Mouse (Mus musculus) embryonic facial prominence, embryonic 11.5 days (tissue): ENCODE results near the gene Sema4d. TPM values are rescaled to one million over a fixed set of nuclear protein-coding genes. Genes with fewer than 3 reads are reported as not detected.

ENCODE experiments used
- ATAC-seq: fragments of 200-750 bp; cut with Nextera tagmentation; replicated peaks from 2 replicates; pipeline ENCODE4 v1.8.0; 2017; ENCODE audit warnings: low read depth; ENCODE audit not compliant: insufficient number of reproducible peaks, low FRiP score, low TSS enrichment
- DNase-seq: peaks from one replicate; pipeline ENCODE4 v3.0.0-alpha.2; 2015; ENCODE audit warnings: low spot score
- H3K27ac ChIP-seq: fragments of 300-500 bp; sonication (generic); replicated peaks from 2 replicates; pipeline ENCODE4 v1.5.1; 2014; ENCODE audit warnings: mild to moderate bottlenecking, low read depth, low read length, control low read depth
- H3K27me3 ChIP-seq: fragments of 300-500 bp; sonication (generic); 2 replicates; pipeline ENCODE4 v1.6.1; 2014; ENCODE audit warnings: mild to moderate bottlenecking, low read length, moderate library complexity, mixed read lengths; ENCODE audit not compliant: control insufficient read depth, insufficient read depth
- H3K36me3 ChIP-seq: fragments of 300-500 bp; sonication (generic); replicated peaks from 2 replicates; pipeline ENCODE4 v1.6.1; 2014; ENCODE audit warnings: low read depth, mild to moderate bottlenecking, low read length, moderate library complexity, mixed read lengths; ENCODE audit not compliant: control insufficient read depth, insufficient read depth
- H3K4me1 ChIP-seq: fragments of 300-500 bp; sonication (generic); 2 replicates; pipeline ENCODE4 v1.6.1; 2014; ENCODE audit warnings: low read length, mixed read lengths; ENCODE audit not compliant: control insufficient read depth, insufficient read depth
- H3K4me2 ChIP-seq: fragments of 300-500 bp; sonication (generic); 2 replicates; pipeline ENCODE4 v1.6.1; 2014; ENCODE audit warnings: low read depth, mild to moderate bottlenecking, control low read depth, low read length, moderate library complexity
- H3K4me3 ChIP-seq: fragments of 300-500 bp; sonication (generic); 2 replicates; pipeline ENCODE4 v1.5.1; 2014; ENCODE audit warnings: low read depth, low read length, control low read depth
- H3K9ac ChIP-seq: fragments of 300-500 bp; sonication (generic); replicated peaks from 2 replicates; pipeline ENCODE4 v1.6.1; 2014; ENCODE audit warnings: mild to moderate bottlenecking, control low read depth, low read length
- H3K9me3 ChIP-seq: fragments of 300-500 bp; sonication (generic); replicated peaks from 2 replicates; pipeline ENCODE4 v1.6.1; 2016; ENCODE audit warnings: mild to moderate bottlenecking, low read length, inconsistent platforms, mixed read lengths; ENCODE audit not compliant: control insufficient read depth
- WGBS: fragments of 180-500 bp; shearing (Covaris S2); extraction: QIAGEN DNeasy Blood & Tissue Kit; methylation state at CpG from one replicate; pipeline ENCODE4 v1.1.7; 2014; 5-methylcytosine and 5-hydroxymethylcytosine counted together
- polyA plus RNA-seq: library from polyadenylated mRNA; unstranded; fragments of >200 nt; fragmentation: Nextera tagmentation; extraction: Ambion mirVana; gene quantifications from 2 replicates; pipeline ENCODE4 v1.2.1, GENCODE M21; 2014

The Sema4d gene
- polyA plus RNA-seq, 1 experiment from 2014 or later: 5.4 TPM

GRCm38 (mm10) chr13:51705882-51706854 lies 87.4 kb downstream of the Sema4d start:
- ATAC-seq (no peak), DNase-seq (no peak)
- Histone ChIP-seq H3K4me2 (no peak overlapping the region), H3K36me3 (no peaks in the 10 kb centered on the region), H3K27ac (no peak overlapping the region), H3K9ac (no peak overlapping the region), H3K4me3 (no peak overlapping the region), H3K9me3 (no peaks in the 10 kb centered on the region), H3K4me1 (no peaks in the 10 kb centered on the region), H3K27me3 (no peaks in the 10 kb centered on the region)
- 73% methylated on average over 22 of the region's 22 CpGs for WGBS

- 83% methylated on average over 5 of the region's 5 CpGs for WGBS
- DNase-seq: no peak
- no peaks in the 10 kb centered on the region for H3K9me3 ChIP-seq
- H3K36me3 ChIP-seq: no peaks in the 10 kb centered on the region
- H3K9ac ChIP-seq: no peak overlapping the region
- H3K4me3 ChIP-seq: no peak overlapping the region
- no peak overlapping the region for H3K4me2 ChIP-seq
- H3K27ac ChIP-seq: no peak overlapping the region
- no peak for ATAC-seq
- H3K27me3 ChIP-seq: no peaks in the 10 kb centered on the region
- H3K4me1 ChIP-seq: no peaks in the 10 kb centered on the region
Observed at GRCm38 (mm10) chr13:51703893-51704292, 89.7 kb downstream of the Sema4d start.

- WGBS: 83% methylated on average over 3 of the region's 3 CpGs
- Histone ChIP-seq H3K4me2 (no peak overlapping the region), H3K4me1 (no peaks in the 10 kb centered on the region), H3K27ac (no peak overlapping the region), H3K9ac (no peak overlapping the region), H3K27me3 (no peaks in the 10 kb centered on the region), H3K36me3 (no peaks in the 10 kb centered on the region), H3K4me3 (no peak overlapping the region), H3K9me3 (no peaks in the 10 kb centered on the region)
- ATAC-seq (no peak), DNase-seq (no peak)
Observed at GRCm38 (mm10) chr13:51698318-51698717, 95.2 kb downstream of the Sema4d start.

- Histone ChIP-seq H3K27me3 (no peaks in the 10 kb centered on the region), H3K4me3 (no peak overlapping the region), H3K36me3 (no peaks in the 10 kb centered on the region), H3K4me2 (no peak overlapping the region), H3K27ac (no peak overlapping the region), H3K4me1 (no peaks in the 10 kb centered on the region), H3K9ac (no peak overlapping the region), H3K9me3 (no peaks in the 10 kb centered on the region)
- WGBS: 86% methylated on average over 4 of the region's 4 CpGs
- no peak for DNase-seq
- ATAC-seq: no peak
Observed at GRCm38 (mm10) chr13:51697897-51698296, 95.7 kb downstream of the Sema4d start.

GRCm38 (mm10) chr13:51697455-51697854 lies 96.1 kb downstream of the Sema4d start:
- H3K36me3 ChIP-seq: no peaks in the 10 kb centered on the region
- H3K27me3 ChIP-seq: no peaks in the 10 kb centered on the region
- DNase-seq (no peak), ATAC-seq (no peak)
- 74% methylated on average over 6 of the region's 6 CpGs for WGBS
- no peak overlapping the region for H3K4me2 ChIP-seq
- no peak overlapping the region for H3K27ac ChIP-seq
- no peak overlapping the region for H3K9ac ChIP-seq
- H3K9me3 ChIP-seq: no peaks in the 10 kb centered on the region
- no peaks in the 10 kb centered on the region for H3K4me1 ChIP-seq
- H3K4me3 ChIP-seq: no peak overlapping the region

GRCm38 (mm10) chr13:51696481-51696880 lies 97.1 kb downstream of the Sema4d start:
- no peak for ATAC-seq
- H3K4me2 ChIP-seq: no peak overlapping the region
- no peak for DNase-seq
- H3K4me1 ChIP-seq: no peaks in the 10 kb centered on the region
- H3K9me3 ChIP-seq: no peaks in the 10 kb centered on the region
- no peak overlapping the region for H3K27ac ChIP-seq
- H3K36me3 ChIP-seq: no peaks in the 10 kb centered on the region
- no peak overlapping the region for H3K4me3 ChIP-seq
- no peak overlapping the region for H3K9ac ChIP-seq
- no peaks in the 10 kb centered on the region for H3K27me3 ChIP-seq

GRCm38 (mm10) chr13:51688688-51689087 lies 104.9 kb downstream of the Sema4d start:
- DNase-seq (no peak), ATAC-seq (no peak)
- WGBS: 78% methylated on average over 3 of the region's 3 CpGs
- Histone ChIP-seq H3K36me3 (peaks cover 2% of the 10 kb centered on the region), H3K4me2 (no peak overlapping the region), H3K9ac (no peak overlapping the region), H3K4me3 (no peak overlapping the region), H3K9me3 (no peaks in the 10 kb centered on the region), H3K27me3 (no peaks in the 10 kb centered on the region), H3K27ac (no peak overlapping the region), H3K4me1 (no peaks in the 10 kb centered on the region)

GRCm38 (mm10) chr13:51686966-51687365 lies 106.6 kb downstream of the Sema4d start:
- WGBS: 90% methylated on average over 5 of the region's 5 CpGs
- no peaks in the 10 kb centered on the region for H3K4me1 ChIP-seq
- no peak overlapping the region for H3K27ac ChIP-seq
- no peaks in the 10 kb centered on the region for H3K9me3 ChIP-seq
- H3K9ac ChIP-seq: no peak overlapping the region
- ATAC-seq (no peak), DNase-seq (no peak)
- H3K4me3 ChIP-seq: no peak overlapping the region
- no peaks in the 10 kb centered on the region for H3K27me3 ChIP-seq
- no peak overlapping the region for H3K4me2 ChIP-seq
- H3K36me3 ChIP-seq: peaks cover 2% of the 10 kb centered on the region
